Mouse (Mus musculus) hindbrain, embryonic 14.5 days (tissue): ENCODE results near the gene Tpd52l2. TPM values are rescaled to one million over a fixed set of nuclear protein-coding genes. Genes with fewer than 3 reads are reported as not detected.

Experiments used
- ATAC-seq: fragments of 200-750 bp; cut with Nextera tagmentation; 2 replicates; pipeline ENCODE4 v1.8.0; 2017; ENCODE audit warnings: moderate number of reproducible peaks, mild to moderate bottlenecking, moderate TSS enrichment, moderate library complexity; ENCODE audit not compliant: low FRiP score
- DNase-seq: peaks from one replicate; pipeline ENCODE4 v3.0.0-alpha.2; 2015; ENCODE audit warnings: low spot score
- H3K27ac ChIP-seq: fragments of 300-500 bp; sonication (generic); 2 replicates; pipeline ENCODE4 v1.5.1; 2014; ENCODE audit warnings: mild to moderate bottlenecking, moderate library complexity
- H3K27me3 ChIP-seq: fragments of 300-500 bp; sonication (generic); 2 replicates; pipeline ENCODE4 v1.6.1; 2014; ENCODE audit warnings: mild to moderate bottlenecking, low read length, mixed read lengths; ENCODE audit not compliant: control insufficient read depth, insufficient read depth
- H3K36me3 ChIP-seq: fragments of 300-500 bp; sonication (generic); replicated peaks from 2 replicates; pipeline ENCODE4 v1.6.1; 2014; ENCODE audit not compliant: control insufficient read depth, insufficient read depth
- H3K4me1 ChIP-seq: fragments of 300-500 bp; sonication (generic); replicated peaks from 2 replicates; pipeline ENCODE4 v1.6.1; 2014; ENCODE audit warnings: antibody characterized with exemption, low read length, mixed read lengths; ENCODE audit not compliant: control insufficient read depth, insufficient read depth
- H3K4me2 ChIP-seq: fragments of 300-500 bp; sonication (generic); replicated peaks from 2 replicates; pipeline ENCODE4 v1.6.1; 2014; ENCODE audit warnings: mild to moderate bottlenecking, moderate library complexity
- H3K4me3 ChIP-seq: fragments of 300-500 bp; sonication (generic); replicated peaks from 2 replicates; pipeline ENCODE4 v1.5.1; 2014; ENCODE audit warnings: mild to moderate bottlenecking, low read length
- H3K9ac ChIP-seq: fragments of 300-500 bp; sonication (generic); 2 replicates; pipeline ENCODE4 v1.6.1; 2014
- H3K9me3 ChIP-seq: fragments of 300-500 bp; sonication (generic); 2 replicates; pipeline ENCODE4 v1.6.1; 2016; ENCODE audit warnings: low read length; ENCODE audit not compliant: control insufficient read depth
- WGBS: fragments of 180-500 bp; shearing (Covaris S2); extraction: QIAGEN DNeasy Blood & Tissue Kit; methylation state at CpG from one replicate; pipeline ENCODE4 v1.1.7; 2014; 5-methylcytosine and 5-hydroxymethylcytosine counted together
- polyA plus RNA-seq: library from polyadenylated mRNA; unstranded; fragments of >200 nt; fragmentation: Nextera tagmentation; extraction: Ambion mirVana; gene quantifications from 2 replicates; pipeline ENCODE4 v1.2.1, GENCODE M21; 2014

Gene Tpd52l2
- polyA plus RNA-seq, 1 experiment from 2014 or later = 105 TPM

GRCm38 (mm10) chr2:181522811-181523210 lies 25.9 kb downstream of the Tpd52l2 start:
- no peak overlapping the region for H3K9ac ChIP-seq
- H3K9me3 ChIP-seq = no peaks in the 10 kb centered on the region
- no peak for DNase-seq
- H3K36me3 ChIP-seq = peaks cover 6% of the 10 kb centered on the region
- H3K4me3 ChIP-seq = no peak overlapping the region
- no peak for ATAC-seq
- no peaks in the 10 kb centered on the region for H3K27me3 ChIP-seq
- peaks cover 30% of the 10 kb centered on the region for H3K4me1 ChIP-seq
- H3K27ac ChIP-seq = no peak overlapping the region
- WGBS = 72% methylated on average over 5 of the region's 5 CpGs
- H3K4me2 ChIP-seq = 0 out of 2 replicates have a peak overlapping the region, but pooled peaks have one; percentile 81

GRCm38 (mm10) chr2:181525526-181525925 lies 28.6 kb downstream of the Tpd52l2 start:
- no peak overlapping the region for H3K27ac ChIP-seq
- no peak overlapping the region for H3K4me2 ChIP-seq
- H3K4me3 ChIP-seq = no peak overlapping the region
- H3K36me3 ChIP-seq = no peaks in the 10 kb centered on the region; the same call in 1 of the 2 replicates
- no peaks in the 10 kb centered on the region for H3K27me3 ChIP-seq
- 97% methylated on average over 5 of the region's 5 CpGs for WGBS
- peaks cover 15% of the 10 kb centered on the region for H3K4me1 ChIP-seq
- H3K9ac ChIP-seq = no peak overlapping the region
- DNase-seq = no peak
- no peak for ATAC-seq
- no peaks in the 10 kb centered on the region for H3K9me3 ChIP-seq

GRCm38 (mm10) chr2:181529076-181529475 lies 32.1 kb downstream of the Tpd52l2 start:
- no peak overlapping the region for H3K27ac ChIP-seq
- no peak overlapping the region for H3K9ac ChIP-seq
- DNase-seq (no peak), ATAC-seq (no peak)
- no peaks in the 10 kb centered on the region for H3K4me1 ChIP-seq
- WGBS = 97% methylated on average over 1 of the region's 1 CpGs
- H3K36me3 ChIP-seq = no peaks in the 10 kb centered on the region; the same call in 1 of the 2 replicates
- no peak overlapping the region for H3K4me3 ChIP-seq
- H3K9me3 ChIP-seq = no peaks in the 10 kb centered on the region
- H3K27me3 ChIP-seq = no peaks in the 10 kb centered on the region
- no peak overlapping the region for H3K4me2 ChIP-seq

GRCm38 (mm10) chr2:181532589-181532988 lies 35.6 kb downstream of the Tpd52l2 start:
- H3K4me2 ChIP-seq = no peak overlapping the region
- no peak overlapping the region for H3K27ac ChIP-seq
- H3K4me1 ChIP-seq = no peaks in the 10 kb centered on the region
- ATAC-seq (no peak), DNase-seq (no peak)
- WGBS = 98% methylated on average over 3 of the region's 3 CpGs
- no peak overlapping the region for H3K4me3 ChIP-seq
- no peaks in the 10 kb centered on the region for H3K9me3 ChIP-seq
- H3K36me3 ChIP-seq = no peaks in the 10 kb centered on the region; the same call in 1 of the 2 replicates
- H3K9ac ChIP-seq = no peak overlapping the region
- H3K27me3 ChIP-seq = no peaks in the 10 kb centered on the region

- no peak overlapping the region for H3K4me2 ChIP-seq
- no peaks in the 10 kb centered on the region for H3K27me3 ChIP-seq
- H3K9ac ChIP-seq = no peak overlapping the region
- DNase-seq = no peak
- no peaks in the 10 kb centered on the region; the same call in 1 of the 2 replicates for H3K36me3 ChIP-seq
- no peaks in the 10 kb centered on the region for H3K4me1 ChIP-seq
- H3K9me3 ChIP-seq = no peaks in the 10 kb centered on the region
- H3K4me3 ChIP-seq = no peak overlapping the region
- no peak overlapping the region for H3K27ac ChIP-seq
- ATAC-seq = no peak
- 87% methylated on average over 2 of the region's 2 CpGs for WGBS
These were observed 39.5 kb downstream of the Tpd52l2 start for GRCm38 (mm10) chr2:181536410-181536809.

- Histone ChIP-seq H3K9ac (no peak overlapping the region), H3K36me3 (no peaks in the 10 kb centered on the region; the same call in 1 of the 2 replicates), H3K4me3 (no peak overlapping the region), H3K27ac (peak overlapping the region; percentile 47; the same call in 1 of the 2 replicates), H3K27me3 (no peaks in the 10 kb centered on the region), H3K4me2 (no peak overlapping the region), H3K9me3 (no peaks in the 10 kb centered on the region), H3K4me1 (no peaks in the 10 kb centered on the region)
- peak; percentile 53 for ATAC-seq
- no peak for DNase-seq
- WGBS = 80% methylated on average over 2 of the region's 2 CpGs
These were observed 40.6 kb downstream of the Tpd52l2 start for GRCm38 (mm10) chr2:181537444-181538047.

GRCm38 (mm10) chr2:181541761-181542380 lies 44.9 kb downstream of the Tpd52l2 start:
- no peak for ATAC-seq
- no peak overlapping the region for H3K4me2 ChIP-seq
- no peak for DNase-seq
- H3K4me3 ChIP-seq = no peak overlapping the region
- no peak overlapping the region for H3K9ac ChIP-seq
- no peaks in the 10 kb centered on the region for H3K4me1 ChIP-seq
- H3K27ac ChIP-seq = no peak overlapping the region
- WGBS = 94% methylated on average over 6 of the region's 6 CpGs
- H3K36me3 ChIP-seq = peaks cover 8% of the 10 kb centered on the region
- no peaks in the 10 kb centered on the region for H3K27me3 ChIP-seq
- no peaks in the 10 kb centered on the region for H3K9me3 ChIP-seq

- Histone ChIP-seq H3K9ac (no peak overlapping the region), H3K4me1 (no peaks in the 10 kb centered on the region), H3K27ac (no peak overlapping the region), H3K4me3 (no peak overlapping the region), H3K36me3 (peaks cover 50% of the 10 kb centered on the region), H3K4me2 (no peak overlapping the region), H3K27me3 (no peaks in the 10 kb centered on the region), H3K9me3 (no peaks in the 10 kb centered on the region)
- 95% methylated on average over 7 of the region's 7 CpGs for WGBS
- ATAC-seq (no peak), DNase-seq (no peak)
These were observed 49.2 kb downstream of the Tpd52l2 start for GRCm38 (mm10) chr2:181546142-181546541.

- 68% methylated on average over 1 of the region's 1 CpGs for WGBS
These were observed 51.3 kb downstream of the Tpd52l2 start for GRCm38 (mm10) chr2:181548227-181548626.

More at GRCm38 (mm10) chr2:181548227-181548626, 51.3 kb downstream of the Tpd52l2 start:
- Histone ChIP-seq H3K27me3 (no peaks in the 10 kb centered on the region), H3K27ac (no peak overlapping the region), H3K9me3 (no peaks in the 10 kb centered on the region), H3K4me3 (no peak overlapping the region), H3K4me1 (no peaks in the 10 kb centered on the region), H3K9ac (no peak overlapping the region), H3K4me2 (no peak overlapping the region), H3K36me3 (peaks cover 71% of the 10 kb centered on the region)
- no peak for DNase-seq
- no peak for ATAC-seq
